Mouse (Mus musculus): Measurements from ENCODE around the gene Pdx1.

DNA sequence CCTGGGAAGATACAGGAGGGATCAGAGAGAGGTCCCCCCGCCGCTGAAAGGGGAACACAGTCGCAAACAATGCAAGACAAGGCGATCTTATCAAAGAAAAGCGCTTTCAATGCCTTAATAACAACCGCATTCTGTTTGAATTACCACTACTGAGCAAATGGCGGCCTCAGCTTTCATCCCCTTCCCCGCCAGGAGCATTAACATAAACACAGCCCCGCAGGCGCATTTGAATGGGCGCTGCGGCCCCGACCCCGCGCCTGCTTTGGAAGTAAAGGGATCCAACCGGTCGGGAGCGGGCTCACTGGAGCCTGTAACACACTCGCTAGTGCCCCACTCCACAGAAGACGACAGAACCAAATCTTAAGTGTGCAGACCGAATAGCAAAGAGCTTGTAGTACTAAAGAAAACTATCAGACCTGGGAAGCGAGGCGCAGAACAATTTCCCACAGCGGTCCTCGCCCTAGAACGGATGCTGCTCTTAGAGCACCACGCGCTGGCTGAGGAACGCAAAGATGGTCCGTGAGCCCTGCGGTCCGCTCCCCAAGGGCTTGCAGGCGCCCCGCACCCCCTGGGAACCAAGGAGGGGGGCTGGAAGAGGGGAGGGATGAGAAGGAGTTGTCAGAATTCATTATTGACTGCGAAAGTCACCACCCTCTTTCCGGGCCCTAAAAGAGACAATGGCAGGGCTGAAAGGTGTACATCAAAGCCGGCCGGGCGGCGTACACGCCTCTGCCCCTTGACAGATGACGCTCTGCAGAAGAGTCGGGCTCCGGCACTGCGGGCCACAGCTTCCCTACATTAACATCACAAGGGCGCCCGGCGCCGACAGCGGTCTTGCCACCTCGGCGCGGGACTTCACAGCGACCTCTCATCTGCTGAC, 34.8 kb downstream of the Pdx1 start:
- TF ChIP-seq POLR2A (IDR thresholded peaks at IDR 0.05; ENCODE audit: insufficient read depth, low read depth, low read length) (no peak), CTCF (IDR thresholded peaks at IDR 0.05; ENCODE audit: insufficient read depth, low read depth, low read length) (no peak)
